Mouse (Mus musculus) brown adipose tissue, adult 24 weeks (tissue): Measurements from ENCODE around the gene Slc31a2. TPM values are rescaled to one million over a fixed set of nuclear protein-coding genes. Genes with fewer than 3 reads are reported as not detected.

ENCODE experiments used
- H3K27ac ChIP-seq: fragments of 200-500 bp; replicated peaks from 2 replicates; pipeline ENCODE4 v1.5.1; 2012; ENCODE audit warnings: low read depth, mild to moderate bottlenecking, low read length
- H3K4me1 ChIP-seq: fragments of 200-500 bp; 2 replicates; pipeline ENCODE4 v1.6.1; 2012; ENCODE audit warnings: low read length, mixed read lengths; ENCODE audit not compliant: control insufficient read depth, insufficient read depth, insufficient read length
- H3K4me3 ChIP-seq: fragments of 200-500 bp; 2 replicates; pipeline ENCODE4 v1.5.1; 2012; ENCODE audit warnings: low read depth, mild to moderate bottlenecking, low read length, moderate library complexity; ENCODE audit not compliant: insufficient read depth
- polyA plus RNA-seq: library from polyadenylated mRNA; stranded (reverse); fragments of >200 nt; gene quantifications from 2 replicates; pipeline ENCODE4 v1.2.4, GENCODE M21; 2012; ENCODE audit not compliant: missing spikeins, insufficient read depth, insufficient read length

The Slc31a2 gene
- polyA plus RNA-seq, 1 experiment, result 7.9 TPM

GRCm38 (mm10) chr4:62267101-62267500 lies 4.7 kb downstream of the Slc31a2 start:
- Histone ChIP-seq H3K27ac (no peak overlapping the region), H3K4me1 (no peaks in the 10 kb centered on the region), H3K4me3 (no peak overlapping the region)

GRCm38 (mm10) chr4:62272696-62273095 lies 10.3 kb downstream of the Slc31a2 start:
- Histone ChIP-seq H3K4me3 (no peak overlapping the region), H3K27ac (no peak overlapping the region), H3K4me1 (no peaks in the 10 kb centered on the region)

GRCm38 (mm10) chr4:62273916-62274315 lies 11.6 kb downstream of the Slc31a2 start:
- no peaks in the 10 kb centered on the region for H3K4me1 ChIP-seq
- no peak overlapping the region for H3K27ac ChIP-seq
- no peak overlapping the region for H3K4me3 ChIP-seq

- Histone ChIP-seq H3K27ac (no peak overlapping the region), H3K4me1 (no peaks in the 10 kb centered on the region), H3K4me3 (peak overlapping the region; percentile 5)
Measured at GRCm38 (mm10) chr4:62274841-62275536, 12.6 kb downstream of the Slc31a2 start.

GRCm38 (mm10) chr4:62276642-62277041 lies 14.3 kb downstream of the Slc31a2 start:
- Histone ChIP-seq H3K4me1 (no peaks in the 10 kb centered on the region), H3K4me3 (no peak overlapping the region), H3K27ac (no peak overlapping the region)

- no peak overlapping the region for H3K4me3 ChIP-seq
- no peak overlapping the region for H3K27ac ChIP-seq
- no peaks in the 10 kb centered on the region for H3K4me1 ChIP-seq
Measured at GRCm38 (mm10) chr4:62277222-62277621, 14.9 kb downstream of the Slc31a2 start.

- Histone ChIP-seq H3K27ac (no peak overlapping the region), H3K4me3 (no peak overlapping the region), H3K4me1 (no peaks in the 10 kb centered on the region)
Measured at GRCm38 (mm10) chr4:62278081-62278480, 15.7 kb downstream of the Slc31a2 start.

GRCm38 (mm10) chr4:62281319-62281718 lies 19.0 kb downstream of the Slc31a2 start:
- no peak overlapping the region for H3K4me3 ChIP-seq
- no peak overlapping the region for H3K27ac ChIP-seq
- H3K4me1 ChIP-seq, result no peaks in the 10 kb centered on the region

GRCm38 (mm10) chr4:62282969-62283368 lies 20.6 kb downstream of the Slc31a2 start:
- no peak overlapping the region for H3K27ac ChIP-seq
- H3K4me1 ChIP-seq, result peaks cover 5% of the 10 kb centered on the region; the same call in 1 of the 2 replicates
- H3K4me3 ChIP-seq, result no peak overlapping the region

- peaks cover 14% of the 10 kb centered on the region; the same call in 1 of the 2 replicates for H3K4me1 ChIP-seq
- H3K4me3 ChIP-seq, result no peak overlapping the region
- no peak overlapping the region for H3K27ac ChIP-seq
Measured at GRCm38 (mm10) chr4:62285576-62285975, 23.2 kb downstream of the Slc31a2 start.

- peak overlapping the region; percentile 87 for H3K4me3 ChIP-seq
- peak overlapping the region; percentile 64 for H3K27ac ChIP-seq
Measured at GRCm38 (mm10) chr4:62286257-62286991, 24.1 kb downstream of the Slc31a2 start.

GRCm38 (mm10) chr4:62286992-62287900 lies 24.9 kb downstream of the Slc31a2 start:
- peaks cover 14% of the 10 kb centered on the region; the same call in 1 of the 2 replicates for H3K4me1 ChIP-seq
- H3K4me3 ChIP-seq, result peak overlapping the region; percentile 87
- peak overlapping the region; percentile 10; the same call in 1 of the 2 replicates for H3K27ac ChIP-seq

More at GRCm38 (mm10) chr4:62286257-62286991, 24.1 kb downstream of the Slc31a2 start:
- H3K4me1 ChIP-seq, result peaks cover 14% of the 10 kb centered on the region; the same call in 1 of the 2 replicates

GRCm38 (mm10) chr4:62289226-62289625 lies 26.9 kb downstream of the Slc31a2 start:
- peaks cover 14% of the 10 kb centered on the region; the same call in 1 of the 2 replicates for H3K4me1 ChIP-seq
- no peak overlapping the region for H3K4me3 ChIP-seq
- H3K27ac ChIP-seq, result no peak overlapping the region

GRCm38 (mm10) chr4:62290816-62291505 lies 28.6 kb downstream of the Slc31a2 start:
- no peak overlapping the region for H3K27ac ChIP-seq
- no peak overlapping the region for H3K4me3 ChIP-seq
- peaks cover 14% of the 10 kb centered on the region; the same call in 1 of the 2 replicates for H3K4me1 ChIP-seq
